Mouse (Mus musculus) 416B (cell line): ENCODE results near the gene Gpr15.

Experiments
- DNase-seq: peaks from one replicate; pipeline ENCODE4 v3.0.0; 2011; ENCODE audit warnings: low read depth

Gpr15 gene

GRCm38 (mm10) chr16:58718666-58719120, at the start of gene Gpr15:
Gene Gpr15 (minus strand): TSS chr16:58719070.
- DNase-seq = no peak

- DNase-seq = no peak
Measured at GRCm38 (mm10) chr16:58763076-58763475, 44.2 kb upstream of the Gpr15 start, which contains the start of gene Olfr172. Gene Olfr172 (minus strand): TSS chr16:58763176.

GRCm38 (mm10) chr16:58756191-58756590, 37.3 kb upstream of the Gpr15 start:
- DNase-seq = peak; percentile 25

GRCm38 (mm10) chr16:58751314-58751713, 32.4 kb upstream of the Gpr15 start:
- DNase-seq = peak; percentile 51

- peak; percentile 43 for DNase-seq
Measured at GRCm38 (mm10) chr16:58746715-58747114, 27.8 kb upstream of the Gpr15 start.

GRCm38 (mm10) chr16:58740751-58741150, 21.9 kb upstream of the Gpr15 start:
- DNase-seq = no peak

GRCm38 (mm10) chr16:58738800-58739199, 19.9 kb upstream of the Gpr15 start:
- DNase-seq = no peak

- DNase-seq = peak; percentile 21
Measured at GRCm38 (mm10) chr16:58738205-58738604, 19.3 kb upstream of the Gpr15 start.

DNA sequence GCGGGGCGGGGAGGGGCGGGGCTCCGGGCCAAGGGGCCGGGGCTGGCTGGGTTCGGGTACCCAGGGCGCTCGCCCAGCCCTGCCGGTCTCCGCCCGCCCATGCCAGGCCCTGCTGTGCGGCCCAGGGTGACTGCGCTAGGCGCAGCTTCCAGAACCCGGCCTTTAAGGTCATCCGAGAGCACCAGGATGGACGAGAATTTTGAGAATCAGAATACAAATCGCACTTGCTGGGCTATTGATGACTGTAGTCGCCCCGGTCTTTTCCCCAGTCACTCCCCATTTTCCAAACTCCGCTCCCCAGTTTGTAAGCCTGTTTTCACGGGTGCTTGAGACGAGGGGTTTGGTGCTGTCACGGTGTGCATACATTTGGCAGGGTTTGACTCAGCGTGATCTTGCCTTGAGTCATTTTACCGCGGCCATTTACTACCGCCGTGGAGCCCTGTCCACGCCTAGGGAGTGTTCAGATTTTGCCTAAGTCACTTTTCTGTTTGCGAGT, 9.4 kb upstream of the Gpr15 start:
- DNase-seq = peak; percentile 56

DNA sequence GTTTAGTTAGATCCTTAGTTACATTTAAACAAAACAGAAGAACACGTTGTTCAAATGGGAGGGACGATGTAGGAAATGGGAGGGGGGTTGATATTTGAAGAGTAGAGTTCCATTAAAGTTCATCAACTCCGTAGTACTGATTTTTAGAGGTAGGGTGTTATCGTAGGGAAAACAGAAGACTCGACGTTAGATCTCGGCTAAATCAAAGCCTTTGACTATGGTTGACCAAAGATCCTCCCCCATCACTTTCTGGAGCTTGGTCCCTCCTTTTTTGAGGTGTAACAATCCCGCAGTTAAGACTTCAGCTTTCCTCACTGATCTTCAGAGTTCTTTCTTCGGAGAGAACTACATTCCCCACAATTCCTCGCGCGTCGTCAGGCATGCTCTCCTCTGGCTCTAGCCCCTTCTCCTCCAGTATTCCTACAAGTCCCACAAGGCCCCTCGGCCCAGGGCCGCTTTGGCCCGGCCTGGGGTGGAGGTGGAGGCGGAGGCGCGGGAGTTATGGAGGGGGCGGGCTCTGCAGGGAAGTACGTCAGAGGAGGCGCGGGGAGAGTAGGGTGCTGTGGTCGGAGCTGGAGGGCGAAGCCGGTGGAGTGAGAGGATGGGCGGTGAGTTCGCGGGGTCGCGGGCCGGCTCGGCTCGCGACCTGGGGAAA, 8.7 kb upstream of the Gpr15 start, which contains the start of gene Cldnd1:
Cldnd1 (plus strand) TSS at position 434 of the 655 bp plus-strand sequence.
- peak; percentile 97 for DNase-seq

- peak; percentile 52 for DNase-seq
Measured at GRCm38 (mm10) chr16:58726680-58727476, 8.0 kb upstream of the Gpr15 start.

- DNase-seq = peak; percentile 69
Measured at GRCm38 (mm10) chr16:58722292-58722691, 3.4 kb upstream of the Gpr15 start.

DNA sequence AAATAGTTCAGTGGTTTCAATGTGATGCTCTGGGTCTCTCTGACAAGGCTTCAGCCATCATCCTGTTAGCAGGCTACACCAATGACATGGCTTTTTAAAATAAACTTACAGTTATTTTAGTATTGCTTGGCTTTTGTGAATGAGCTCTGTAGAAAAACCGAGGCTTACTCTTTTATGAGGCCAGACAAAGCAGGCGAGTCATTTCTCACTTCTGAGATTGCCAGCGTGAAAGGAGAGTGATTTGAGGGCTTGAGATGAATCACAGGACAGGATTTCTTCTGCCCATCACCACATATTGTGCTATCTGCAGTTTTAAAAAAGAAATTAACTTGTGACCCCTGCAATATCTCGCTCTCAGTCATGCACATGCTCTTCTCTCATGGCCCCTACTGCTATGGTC, 3.9 kb downstream of the Gpr15 start:
- DNase-seq = no peak

- no peak for DNase-seq
Measured at GRCm38 (mm10) chr16:58713128-58713527, 5.7 kb downstream of the Gpr15 start.

DNA sequence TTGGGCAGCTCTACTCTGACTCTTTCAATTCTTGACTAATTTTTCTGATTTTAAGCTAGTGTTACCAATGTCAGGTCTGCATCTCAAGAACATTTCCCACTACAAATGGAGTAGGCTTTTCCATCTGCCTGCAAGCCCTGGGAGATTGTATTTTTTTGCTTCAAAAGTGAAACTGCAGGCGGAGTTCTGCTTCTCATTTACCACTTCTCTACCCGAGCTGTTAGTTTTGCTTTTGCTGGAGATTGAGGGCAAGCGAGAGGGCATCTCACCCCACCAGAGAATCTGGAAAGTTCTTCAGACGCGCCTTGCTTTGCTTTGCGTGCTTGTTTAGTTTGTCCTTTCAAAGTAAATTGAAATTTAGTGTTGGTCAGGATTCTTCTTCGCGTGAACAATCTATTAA, 6.6 kb downstream of the Gpr15 start:
- peak; percentile 48 for DNase-seq

DNA sequence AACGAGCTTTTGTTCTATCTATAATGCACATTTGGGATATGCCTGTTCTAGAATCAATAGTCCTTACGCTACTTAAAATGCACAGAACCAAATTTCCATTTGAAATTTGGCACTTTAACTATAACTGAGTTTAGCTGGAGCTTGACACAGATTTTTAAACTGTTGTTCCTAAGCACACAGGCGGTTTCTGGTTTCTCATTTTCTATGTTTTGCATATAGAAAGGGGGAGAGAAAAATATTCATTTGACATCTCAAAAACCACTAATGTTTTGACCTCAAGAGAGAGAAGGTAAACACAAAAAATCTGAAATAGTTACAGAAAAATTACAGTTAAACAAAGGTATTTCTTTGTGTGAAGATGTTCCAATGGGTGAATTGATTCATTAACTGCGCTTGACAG, 9.3 kb downstream of the Gpr15 start:
- DNase-seq = no peak

- DNase-seq = peak; percentile 36
Measured at GRCm38 (mm10) chr16:58708601-58709475, 10.0 kb downstream of the Gpr15 start.

- DNase-seq = no peak
Measured at GRCm38 (mm10) chr16:58707276-58707905, 11.5 kb downstream of the Gpr15 start.

DNA sequence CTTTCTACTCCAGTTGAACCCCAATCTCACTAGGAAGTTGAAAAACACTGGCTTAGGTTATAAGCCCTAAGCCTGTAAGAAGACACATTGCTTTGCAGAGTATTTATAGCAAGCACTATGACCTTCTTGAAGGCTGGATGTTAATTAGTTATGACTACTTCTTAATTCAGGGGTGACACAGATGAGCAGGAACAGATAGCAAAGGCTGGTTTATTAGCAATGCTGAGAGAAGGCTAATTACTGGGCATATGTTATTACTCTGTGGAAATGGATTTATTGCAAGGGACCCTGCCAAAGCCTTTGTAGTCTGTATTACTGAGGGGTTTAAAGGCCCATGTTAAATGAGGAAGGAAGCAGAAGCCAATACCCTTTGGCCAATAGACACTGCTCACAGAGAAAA, 13.9 kb downstream of the Gpr15 start:
- DNase-seq = no peak

- peak; percentile 35 for DNase-seq
Measured at GRCm38 (mm10) chr16:58703382-58704124, 15.3 kb downstream of the Gpr15 start.
